Mouse (Mus musculus): Measurements from ENCODE around the gene Ppp2r1b.
A peak's percentile ranks its signal among the peaks of the same experiment; 100 is the strongest.

The Ppp2r1b gene

GRCm38 (mm10) chr9:50920933-50921895 is 76.1 kb downstream of the Ppp2r1b start:
- no peak for DNase-seq (ENCODE audit: low read depth)

GRCm38 (mm10) chr9:50922363-50923153 is 77.5 kb downstream of the Ppp2r1b start:
- DNase-seq (ENCODE audit: low read depth), result peak; percentile 25

GRCm38 (mm10) chr9:50924454-50924853 is 79.4 kb downstream of the Ppp2r1b start:
- peak; percentile 73 for DNase-seq (ENCODE audit: low read depth)

GRCm38 (mm10) chr9:50925801-50926200 is 80.7 kb downstream of the Ppp2r1b start:
- peak; percentile 17 for DNase-seq (ENCODE audit: low read depth)

GRCm38 (mm10) chr9:50929986-50930385 is 84.9 kb downstream of the Ppp2r1b start:
- DNase-seq (ENCODE audit: low read depth), result no peak

GRCm38 (mm10) chr9:50941804-50942401 is 96.8 kb downstream of the Ppp2r1b start:
- no peak for DNase-seq (ENCODE audit: low read depth)

- DNase-seq (ENCODE audit: low read depth), result no peak
Measured at GRCm38 (mm10) chr9:50942711-50943110, 97.6 kb downstream of the Ppp2r1b start.

All from c-Kit-positive CD71-positive TER-119-negative erythroid progenitor cells, embryonic 14.5 days (primary cell).